Mouse (Mus musculus) embryo, embryonic 10 days (tissue): Measurements from ENCODE around the gene Rab27a.

ENCODE experiments used
- DNase-seq: peaks from one replicate; pipeline ENCODE4 v3.0.0-alpha.2; 2015; ENCODE audit warnings: low spot score

Rab27a gene

DNA sequence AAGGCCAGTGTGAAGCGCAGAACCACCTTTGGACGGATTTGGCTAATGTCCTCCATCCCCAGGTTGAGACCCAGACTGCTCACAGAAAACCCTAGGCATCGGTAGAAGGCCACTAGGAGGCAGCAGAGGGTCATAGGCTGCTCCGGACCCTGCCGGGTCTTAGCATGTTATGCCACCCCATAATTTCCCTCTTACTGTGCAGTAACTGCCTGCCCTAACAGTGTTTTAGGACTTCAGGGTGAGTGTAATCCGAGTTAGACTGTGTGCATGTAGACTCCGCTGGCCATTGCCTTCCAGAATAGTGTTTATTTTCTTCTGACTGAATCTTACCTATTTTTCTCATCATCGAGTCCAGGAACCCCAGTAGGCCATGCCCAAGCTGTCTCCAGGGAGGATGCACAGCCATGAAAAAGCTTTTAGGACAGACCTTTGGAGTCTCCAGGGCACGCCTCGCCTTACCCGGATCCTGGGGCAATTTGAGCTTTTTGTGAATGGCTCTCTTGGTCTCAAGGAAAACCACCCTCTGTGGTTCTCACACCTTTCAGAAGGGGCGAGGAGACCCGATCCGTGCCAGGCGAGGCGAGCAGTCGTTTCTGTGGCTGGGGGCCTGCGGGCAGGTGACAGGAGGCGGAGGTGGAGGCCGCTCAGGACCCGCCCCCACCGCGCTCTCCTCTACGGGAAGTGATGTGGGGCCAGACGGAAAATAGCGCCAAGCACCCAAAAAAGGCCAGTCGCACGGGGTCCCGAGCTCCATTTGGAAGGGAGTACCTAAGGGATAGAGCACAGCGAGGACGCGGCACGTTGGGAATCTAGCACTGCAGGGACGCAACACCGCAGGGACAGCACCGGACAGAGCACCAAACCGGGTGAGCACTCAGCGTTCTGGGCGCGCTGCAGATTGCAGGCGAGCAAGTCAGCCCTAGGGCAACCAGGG, at the start of gene Rab27a:
Gene Rab27a (plus strand): TSS at position 709 of the 934 bp plus-strand sequence.
- DNase-seq: peak; percentile 90

DNA sequence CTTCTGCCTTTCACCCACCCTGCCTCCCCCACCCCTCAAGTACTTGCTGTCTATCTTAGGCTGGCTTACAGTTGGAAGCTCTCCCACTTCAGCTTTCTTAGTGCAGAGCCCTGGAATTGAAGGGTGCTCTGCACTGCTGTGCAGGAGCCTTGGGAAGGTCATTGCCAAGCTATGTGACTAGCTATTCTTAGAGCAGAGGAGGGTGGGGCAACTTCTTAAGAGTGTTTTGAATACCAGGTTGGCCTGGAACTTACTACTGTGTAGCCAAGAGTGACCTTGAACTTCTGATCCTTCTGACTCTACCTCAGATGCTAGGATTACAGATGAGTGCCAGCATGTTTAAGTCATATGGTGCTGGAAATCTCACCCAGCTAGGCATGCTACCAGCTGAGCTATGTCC, 48.5 kb upstream of the Rab27a start:
- DNase-seq: no peak

DNA sequence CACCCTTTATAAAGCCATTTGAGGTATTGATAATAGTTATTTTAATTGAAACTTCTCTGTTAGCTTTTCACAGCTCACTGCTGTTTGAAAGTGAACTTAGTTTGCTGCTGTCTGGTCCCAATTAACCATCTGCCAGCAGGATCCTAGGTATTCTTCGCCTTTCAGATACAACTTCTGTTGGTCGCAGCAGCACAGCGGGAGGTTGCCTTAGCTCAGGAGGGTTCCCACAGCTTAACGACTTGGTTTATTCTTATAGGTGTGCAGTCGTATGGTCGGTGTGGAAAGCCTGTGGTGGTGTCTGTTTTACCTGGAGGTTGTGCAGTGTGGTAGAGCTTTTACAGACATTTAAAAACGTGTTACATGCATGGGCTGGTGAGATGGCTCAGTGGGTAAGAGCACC, 47.8 kb upstream of the Rab27a start:
- no peak for DNase-seq

DNA sequence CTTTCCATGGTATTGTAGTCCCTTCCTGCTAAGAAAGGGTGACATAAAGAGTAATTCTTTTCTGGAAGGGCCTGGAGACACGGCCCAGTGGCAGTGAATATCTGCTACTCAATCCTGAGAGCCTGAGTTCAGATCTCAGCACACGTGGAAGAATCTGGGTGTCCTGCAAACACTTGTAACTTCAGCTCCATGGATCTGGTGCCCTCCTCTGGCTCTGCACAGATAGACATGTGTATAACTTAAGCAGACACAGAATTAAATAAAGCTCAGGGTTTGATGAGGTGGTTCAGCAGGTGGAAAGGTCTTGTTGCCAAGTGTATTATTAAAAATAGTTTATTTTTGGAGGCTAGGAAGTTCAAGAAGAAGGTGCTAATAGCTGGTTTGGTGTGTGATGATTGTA, 44.2 kb upstream of the Rab27a start:
- no peak for DNase-seq

DNA sequence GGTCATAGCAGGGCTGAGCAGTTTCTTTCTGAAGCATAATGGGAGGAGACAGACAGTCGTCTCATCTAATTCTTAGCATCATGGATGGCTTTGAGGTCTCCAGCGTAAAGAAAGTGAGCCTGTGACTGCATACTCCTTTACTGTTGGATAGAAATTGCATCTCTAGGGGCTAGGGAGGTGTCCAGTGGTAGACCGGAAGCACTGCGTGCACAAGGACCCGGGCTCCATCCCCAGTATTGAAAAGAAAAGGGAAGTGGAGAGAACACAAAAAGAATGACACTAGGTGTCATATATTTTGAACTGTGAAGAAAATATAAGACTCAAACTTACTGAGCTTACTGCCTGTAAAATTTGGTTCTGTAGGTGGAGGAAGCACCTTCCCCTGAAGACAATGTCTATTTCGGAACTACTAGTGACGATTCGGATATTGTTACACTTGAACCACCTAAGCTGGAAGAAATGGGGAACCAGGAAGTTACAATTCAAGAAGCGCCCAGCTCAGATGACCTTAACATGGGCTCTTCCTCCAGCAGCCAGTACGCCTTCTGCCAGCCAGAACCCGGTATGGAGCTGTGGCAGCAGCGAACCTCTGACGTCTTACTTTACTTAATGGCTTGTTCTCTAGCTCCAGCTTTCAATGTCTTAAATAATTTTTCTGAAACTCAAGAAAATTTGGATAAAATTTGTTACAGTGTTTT, 43.2 kb upstream of the Rab27a start:
- DNase-seq: no peak

DNA sequence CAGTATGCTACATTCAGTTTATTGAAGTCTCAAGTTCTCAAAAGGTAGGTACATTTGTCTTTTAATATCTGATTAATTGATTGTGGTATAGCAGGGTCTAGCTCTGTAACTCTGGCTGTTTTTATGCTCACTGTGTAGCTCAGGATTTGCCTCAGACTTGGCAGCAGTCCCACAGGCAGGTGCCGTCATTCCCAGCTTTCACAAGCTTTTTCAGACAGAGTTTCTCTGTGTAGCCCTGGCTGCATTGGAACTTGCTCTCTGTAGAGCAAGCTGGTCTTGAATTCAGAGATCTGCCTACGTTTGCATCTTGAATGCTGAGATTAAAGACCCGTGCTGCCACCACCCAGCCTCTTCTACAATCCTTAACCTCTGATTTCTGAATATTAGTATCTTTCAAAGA, 42.5 kb upstream of the Rab27a start:
- DNase-seq: no peak

DNA sequence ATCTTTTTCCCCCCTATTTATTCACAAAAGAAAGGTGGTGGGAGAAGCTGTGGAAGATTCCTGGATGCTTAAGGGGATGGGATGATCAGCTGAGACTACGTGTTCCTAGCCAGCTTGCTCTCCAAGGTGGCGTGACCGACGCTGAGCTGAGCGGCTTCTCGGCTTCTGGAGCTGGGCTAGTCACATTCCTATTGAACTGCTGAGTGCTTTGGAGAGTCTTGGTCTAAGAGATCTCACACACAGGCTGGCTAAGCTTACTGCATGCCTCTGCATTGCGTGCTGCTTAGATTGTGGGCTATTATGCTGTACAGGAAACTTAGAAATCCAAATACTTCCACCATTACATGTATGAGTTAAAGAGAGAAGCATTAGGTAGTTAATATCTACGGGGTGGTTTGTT, 40.6 kb upstream of the Rab27a start:
- DNase-seq: no peak

DNA sequence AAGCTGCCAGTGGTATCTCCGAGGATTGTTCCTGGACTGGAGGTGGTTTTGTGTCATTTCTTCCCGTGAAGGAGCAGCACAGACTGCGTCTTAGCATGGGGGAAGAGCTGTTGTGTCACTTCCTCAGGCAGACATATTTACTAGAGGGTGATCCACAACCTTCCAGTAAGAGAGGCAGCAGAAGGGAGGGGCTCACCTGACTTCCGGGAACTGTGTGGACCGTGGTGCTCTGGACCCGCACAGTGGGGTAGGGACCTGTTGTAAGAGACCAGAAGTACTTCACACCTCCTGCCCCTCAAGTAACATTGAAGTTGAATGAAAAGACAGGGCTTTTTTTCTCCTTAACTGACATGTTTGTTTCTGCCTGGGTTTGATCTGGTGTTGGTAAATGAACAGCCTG, 39.5 kb upstream of the Rab27a start:
- no peak for DNase-seq

DNA sequence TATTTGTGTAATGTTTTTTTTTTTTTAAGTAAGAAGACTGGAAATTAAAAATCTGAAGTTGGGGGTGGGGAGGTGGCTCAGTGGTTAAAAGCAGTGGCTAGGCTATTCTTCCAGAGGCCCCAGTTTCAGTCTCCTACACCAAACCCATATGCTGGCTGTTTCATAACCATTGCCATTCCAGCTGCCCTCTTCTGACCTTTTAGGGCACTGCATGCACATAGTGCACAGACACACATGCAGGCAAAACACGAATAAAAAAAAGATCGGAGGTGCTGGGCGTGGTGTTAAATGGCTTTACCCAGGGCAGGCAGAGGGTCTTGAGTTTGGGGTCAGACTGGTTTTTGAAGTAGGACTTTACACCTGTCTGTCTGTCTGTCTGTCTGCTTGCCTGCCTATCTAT, 38.5 kb upstream of the Rab27a start:
- DNase-seq: no peak

DNA sequence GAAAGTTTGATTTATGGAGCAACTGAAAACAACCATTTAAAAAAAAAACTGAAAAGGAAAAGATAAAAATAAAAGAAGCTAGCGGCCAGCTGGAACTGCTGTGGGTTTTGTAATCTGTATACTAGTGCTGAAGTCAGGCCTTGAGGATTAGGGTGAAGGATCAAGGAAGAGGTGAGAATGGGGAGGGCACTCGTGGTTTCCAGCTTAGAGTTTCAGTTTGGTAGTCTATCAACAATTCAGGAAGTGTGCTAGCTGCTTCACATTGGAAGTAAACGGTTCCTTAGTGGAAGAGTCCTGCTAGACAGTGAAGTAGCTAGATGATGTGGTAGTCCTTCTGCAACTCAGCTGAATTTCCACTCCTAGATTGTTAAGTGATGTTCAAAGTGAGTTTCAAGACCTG, 36.3 kb upstream of the Rab27a start:
- DNase-seq: no peak

DNA sequence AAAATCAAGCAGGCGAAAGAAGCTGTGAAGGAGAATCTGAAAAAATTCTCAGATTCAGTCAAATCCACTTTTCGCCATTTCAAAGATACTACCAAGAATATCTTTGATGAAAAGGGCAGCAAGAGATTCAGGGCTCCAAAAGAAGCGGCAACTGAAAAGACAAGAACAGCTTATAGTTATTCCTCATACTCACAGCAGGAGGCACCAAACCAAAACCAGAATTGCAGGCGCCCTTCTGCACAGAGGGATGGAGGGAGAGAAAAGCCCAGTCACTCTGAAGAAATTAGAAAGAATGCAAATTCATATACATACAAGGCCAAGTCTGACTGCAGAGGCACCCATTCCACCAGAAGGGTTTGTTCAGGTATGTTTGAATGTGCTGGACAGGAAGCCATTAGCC, 32.0 kb upstream of the Rab27a start:
- no peak for DNase-seq

DNA sequence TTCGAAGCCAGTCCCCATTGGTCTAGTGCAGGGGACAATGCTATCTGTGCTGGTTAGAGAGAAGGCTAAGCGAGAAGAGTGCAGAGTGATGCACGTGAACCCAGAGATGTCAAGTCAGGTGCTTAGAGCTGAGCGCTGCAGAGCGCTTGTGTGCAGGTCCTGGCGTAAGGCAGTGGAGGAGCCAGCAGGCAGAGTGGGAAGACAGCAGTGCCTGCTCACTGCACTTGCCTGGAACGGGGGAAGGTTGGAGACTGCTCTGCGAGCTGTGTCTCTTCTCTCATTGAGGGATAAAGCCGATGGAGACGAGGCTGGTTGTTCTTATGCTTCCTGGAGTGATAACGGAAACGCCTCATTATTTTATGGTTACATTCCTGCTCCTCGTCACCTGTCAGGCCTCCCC, 29.9 kb upstream of the Rab27a start:
- DNase-seq: no peak

DNA sequence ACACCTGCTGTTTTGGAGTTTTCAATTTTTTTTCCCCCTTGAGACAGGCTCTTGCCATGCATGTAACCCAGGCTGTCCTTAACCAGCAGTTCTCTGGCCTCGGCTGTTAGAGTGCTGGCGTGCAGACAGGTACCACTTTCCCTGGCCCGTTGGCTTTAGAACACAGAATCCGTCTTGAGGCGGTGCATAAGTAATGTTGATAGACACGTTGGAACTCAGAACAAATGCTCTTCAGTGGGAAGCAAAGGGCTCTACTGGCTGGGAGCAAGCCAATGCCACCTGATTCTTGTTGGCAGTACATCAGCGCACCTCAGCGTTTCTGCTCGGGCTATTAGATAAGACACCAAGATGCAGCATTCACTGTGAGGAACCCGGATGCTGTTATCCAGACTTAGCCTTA, 24.8 kb upstream of the Rab27a start:
- no peak for DNase-seq

DNA sequence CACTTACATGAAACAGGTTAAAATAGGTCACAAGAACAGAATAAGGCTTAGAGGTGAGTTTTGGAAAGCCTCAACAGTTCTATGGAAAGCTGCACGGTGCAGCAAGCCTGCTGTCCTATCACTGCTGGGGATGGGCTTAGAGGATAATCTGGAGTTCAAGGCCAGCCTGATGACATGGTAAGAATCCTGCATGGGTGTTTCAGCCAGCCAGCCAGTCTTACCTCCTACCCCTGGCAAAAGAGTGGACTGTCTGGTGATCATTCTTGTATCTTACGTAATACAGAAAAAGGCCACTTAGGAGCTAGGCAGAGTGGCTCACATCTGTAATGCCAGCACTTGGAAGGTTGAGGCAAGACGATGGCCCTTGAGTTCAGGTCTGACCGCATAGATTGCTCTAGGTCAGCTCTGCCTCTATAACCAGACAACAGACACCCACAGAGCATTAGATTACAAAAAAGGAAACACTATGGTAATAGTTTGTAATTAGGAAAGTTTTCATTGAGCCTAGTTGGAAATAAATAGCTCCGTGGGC, 24.0 kb upstream of the Rab27a start:
- no peak for DNase-seq

DNA sequence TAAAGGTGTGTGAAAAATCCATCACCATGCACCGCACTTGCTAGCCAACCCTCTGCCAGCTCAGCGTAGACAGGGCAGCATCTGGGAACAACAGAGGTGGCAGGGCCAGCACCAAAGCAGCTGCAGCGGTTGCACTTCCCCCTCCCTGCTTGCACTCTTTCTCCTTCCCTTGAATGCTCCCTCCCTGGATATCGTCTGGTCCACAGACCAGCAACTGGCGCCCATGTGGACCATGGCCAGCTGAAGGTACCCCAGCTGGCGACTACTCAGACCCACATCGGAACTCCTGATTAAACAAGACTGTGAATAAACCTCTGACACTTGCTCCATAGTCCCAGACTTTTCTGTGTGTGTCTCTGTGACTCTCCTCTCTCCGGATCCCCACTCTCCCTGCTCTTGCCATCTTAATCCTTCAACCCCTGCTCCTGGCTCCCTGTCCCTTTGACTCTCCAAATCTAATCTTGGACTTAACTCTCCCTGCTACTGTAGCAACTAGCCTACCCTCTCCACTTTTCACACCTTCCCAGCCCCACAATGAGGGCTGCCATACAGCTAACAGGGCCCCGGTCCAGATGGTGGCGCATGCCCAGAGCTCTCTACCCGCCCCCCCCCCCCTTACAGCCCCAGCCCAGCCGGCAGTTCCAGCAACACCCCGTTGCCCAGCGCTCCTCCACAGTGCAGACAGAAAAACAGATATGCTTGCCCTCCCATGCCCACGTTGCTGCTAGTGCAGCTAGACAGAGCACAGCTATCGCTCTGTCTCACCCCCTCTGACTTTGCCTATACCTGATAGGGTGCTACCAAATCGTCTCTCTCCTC, 18.6 kb upstream of the Rab27a start:
- peak; percentile 43 for DNase-seq

DNA sequence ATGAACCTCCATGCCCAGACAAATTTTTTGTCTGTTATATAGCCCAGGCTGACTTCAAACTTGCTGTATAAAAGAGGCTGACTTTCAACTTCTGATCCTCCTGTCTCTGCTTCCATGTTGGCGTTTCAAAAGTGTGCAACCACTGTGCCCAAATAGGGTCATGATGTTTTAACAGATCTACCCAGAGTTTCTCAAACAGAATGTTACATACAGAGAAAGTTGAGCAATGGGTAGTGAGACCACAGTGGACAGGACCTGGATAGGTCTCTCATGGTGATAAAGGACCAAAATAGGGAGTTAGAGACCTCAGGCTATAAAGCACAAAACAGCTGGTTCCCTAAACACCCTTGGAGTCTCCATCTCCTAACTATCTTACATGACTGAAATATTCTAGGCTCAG, 14.2 kb upstream of the Rab27a start:
- DNase-seq: no peak

DNA sequence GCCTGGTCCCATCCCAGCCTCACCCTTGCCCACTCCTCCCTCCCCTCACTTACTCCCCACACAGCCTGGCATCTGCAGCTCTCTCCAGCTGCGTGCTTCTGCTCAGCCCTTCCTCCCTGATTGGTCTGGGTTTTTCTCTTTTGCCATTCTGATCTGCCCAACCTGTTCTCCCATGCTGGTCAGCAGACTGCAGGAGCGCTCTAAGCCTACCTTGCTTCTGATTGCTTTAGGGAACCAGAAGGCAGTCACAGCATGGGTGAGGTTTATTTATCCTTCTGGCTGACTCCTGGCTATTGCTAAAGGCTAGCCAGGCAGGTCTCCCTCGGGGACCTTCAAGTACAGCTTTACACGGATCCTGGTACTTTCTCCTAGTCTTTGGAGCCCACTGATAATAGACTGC, 13.2 kb upstream of the Rab27a start:
- DNase-seq: no peak

DNA sequence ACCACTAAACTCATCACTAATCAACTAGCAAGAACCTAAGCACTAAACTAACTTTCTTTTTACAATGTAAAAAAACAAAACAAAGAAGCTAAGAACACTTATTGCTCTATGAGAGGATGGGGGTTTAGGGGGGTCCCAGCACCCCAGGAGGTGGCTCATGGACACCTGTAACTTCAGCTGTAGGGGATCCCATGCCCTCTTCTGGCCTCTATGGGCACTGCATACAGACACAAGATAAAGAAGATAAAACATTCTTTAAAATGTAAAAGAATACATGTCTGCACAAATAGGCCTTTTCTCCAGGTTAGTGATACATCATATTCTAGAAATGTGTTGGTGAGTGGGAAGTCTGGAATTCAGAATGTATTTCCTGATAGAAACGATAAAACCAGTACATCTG, 11.2 kb upstream of the Rab27a start:
- DNase-seq: no peak

DNA sequence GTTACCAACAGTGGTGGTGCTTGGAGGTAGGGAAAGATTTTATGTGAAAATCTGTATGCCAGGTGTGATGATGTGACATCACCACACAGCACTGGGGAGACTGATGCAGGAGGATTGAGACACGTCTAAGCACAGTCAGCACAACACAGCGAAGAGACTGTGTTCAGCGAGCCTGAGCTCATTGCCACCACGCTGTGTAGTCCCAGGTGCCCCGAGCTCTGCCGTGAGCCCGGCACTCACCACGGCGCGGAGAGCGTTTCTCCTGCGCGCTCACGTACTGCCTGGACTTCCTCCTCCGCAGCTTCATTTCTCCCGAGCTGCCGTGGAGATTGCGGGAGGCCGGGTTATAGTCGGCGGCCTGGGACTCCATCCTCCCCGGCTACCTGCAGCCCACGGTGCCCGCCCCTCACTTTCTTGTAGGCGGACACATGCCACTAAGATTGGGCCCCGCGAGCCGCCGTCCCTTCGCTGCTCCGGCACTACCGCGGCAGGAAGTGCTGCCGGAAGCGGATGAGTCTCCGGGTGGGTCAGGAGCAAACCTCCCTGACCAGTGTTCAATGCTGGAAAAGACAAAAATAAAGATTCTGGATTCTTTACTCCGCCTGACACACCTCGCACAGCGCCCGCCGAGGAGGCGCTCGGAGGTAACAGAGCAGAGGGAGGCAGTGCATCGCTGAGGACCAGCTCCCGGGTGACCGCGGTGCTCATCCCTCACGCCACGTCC, 5.3 kb upstream of the Rab27a start:
- peak; percentile 97 for DNase-seq

DNA sequence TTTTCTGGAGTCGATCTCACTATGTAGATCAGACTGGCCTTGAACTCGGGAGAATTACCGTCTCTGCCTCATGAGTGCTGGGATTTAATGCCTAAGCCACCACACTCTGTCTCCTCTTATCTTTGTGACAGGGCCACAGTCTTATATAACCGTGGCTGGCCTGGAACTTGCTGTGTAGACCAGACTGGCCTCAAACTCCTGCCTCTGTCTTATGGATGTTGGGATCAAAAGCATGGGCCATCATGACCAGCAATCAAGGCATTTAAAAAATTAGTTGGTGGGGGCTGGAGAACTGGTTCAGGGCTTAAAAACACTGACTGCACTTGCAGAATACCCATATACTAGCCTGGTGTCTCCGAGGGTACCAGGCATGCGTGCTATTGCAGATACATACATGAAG, 4.6 kb upstream of the Rab27a start, which contains the start of gene Pigb:
Gene Pigb (minus strand): TSS at position 299 of the 400 bp plus-strand sequence.
- DNase-seq: no peak

DNA sequence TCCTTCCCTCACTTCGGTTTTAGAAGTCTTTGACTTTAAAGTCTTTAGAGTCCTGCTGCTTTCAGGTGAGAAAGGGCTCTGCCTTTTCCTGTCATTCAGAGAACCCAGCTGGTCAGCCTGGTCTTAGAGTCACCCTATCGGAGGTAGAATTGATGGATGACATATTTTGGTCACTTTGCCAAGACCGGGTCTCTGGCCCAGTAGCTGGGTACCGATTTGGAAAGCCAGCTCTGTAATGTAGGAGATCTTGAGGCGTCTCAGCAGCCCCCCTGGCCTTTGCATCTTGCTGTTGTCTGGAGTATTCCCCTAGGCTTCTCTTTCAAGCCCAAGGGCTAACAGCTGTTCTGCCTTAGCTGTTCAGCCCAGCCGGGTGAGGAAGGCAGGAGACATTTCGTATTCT, 550 bp downstream of the Rab27a start:
- no peak for DNase-seq

DNA sequence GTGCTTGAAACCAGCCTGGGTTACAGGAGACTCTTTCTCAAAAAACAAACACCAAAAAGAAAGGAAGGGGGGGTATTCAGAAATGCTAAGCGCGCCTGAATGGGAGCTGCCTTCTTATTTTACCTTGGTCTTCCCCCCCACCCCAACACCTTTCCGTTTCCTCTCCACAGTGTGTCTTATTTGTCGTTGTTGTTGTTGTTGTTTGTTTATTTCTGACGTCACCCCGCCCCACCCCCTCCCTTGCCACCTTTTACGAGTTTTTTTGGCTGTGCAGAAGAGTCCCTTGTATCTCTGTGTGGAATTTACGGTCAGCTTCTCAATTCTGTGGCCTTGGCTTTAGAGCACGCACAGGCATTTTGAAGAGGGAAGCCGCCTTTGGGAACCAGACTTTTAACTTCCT, 1.1 kb downstream of the Rab27a start:
- DNase-seq: no peak
